Mouse (Mus musculus): Measurements from ENCODE around the gene Oaf. TPM values are rescaled to one million over a fixed set of nuclear protein-coding genes. Genes with fewer than 3 reads are reported as not detected.

Oaf gene
- polyA plus RNA-seq (2017; shearing (Covaris generic)), result 0.20 TPM

DNA sequence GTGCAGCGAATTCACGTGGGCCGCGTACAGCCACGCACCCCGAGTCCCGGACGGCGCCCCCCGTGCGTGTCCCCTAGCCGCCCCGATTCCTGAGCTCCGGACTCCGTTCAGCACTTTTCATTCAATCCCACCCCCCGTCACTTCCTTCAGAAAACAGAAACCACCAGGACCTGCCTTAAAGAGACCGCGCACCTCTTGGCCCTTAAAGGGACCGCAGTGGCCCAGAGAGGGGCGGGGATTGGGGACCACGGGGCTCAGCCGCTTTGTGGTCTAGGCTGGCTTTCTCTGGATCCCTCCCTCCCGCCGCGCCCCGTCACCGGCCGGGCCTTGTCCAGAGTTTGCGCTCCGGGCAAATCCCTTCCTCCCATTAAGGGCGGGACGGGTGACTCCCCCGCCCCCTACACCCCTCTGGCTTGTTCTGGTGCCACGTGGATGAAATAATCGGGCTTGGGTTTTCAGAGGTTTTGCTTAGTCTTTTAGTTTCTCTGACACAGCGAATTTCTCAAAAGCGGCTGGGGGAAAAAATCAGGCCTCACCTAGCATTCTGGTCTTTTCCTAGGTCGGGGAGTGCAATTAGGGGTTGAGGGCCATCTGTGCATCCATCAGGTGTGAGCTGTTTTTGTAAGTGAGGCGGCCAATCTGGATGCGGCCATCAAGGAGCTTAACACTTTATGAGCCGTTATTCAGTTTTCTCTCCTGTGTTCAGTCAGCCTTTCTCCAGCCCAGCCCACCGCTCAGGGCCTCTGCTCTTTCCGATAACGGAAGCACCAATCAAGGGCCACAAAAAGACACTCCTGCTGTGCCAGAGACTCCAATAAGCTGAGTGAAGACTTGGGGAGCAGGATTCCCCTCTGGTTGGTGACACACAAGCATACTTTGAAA, at the start of gene Oaf:
Gene Oaf (minus strand): TSS at position 200 of the 882 bp plus-strand sequence.

DNA sequence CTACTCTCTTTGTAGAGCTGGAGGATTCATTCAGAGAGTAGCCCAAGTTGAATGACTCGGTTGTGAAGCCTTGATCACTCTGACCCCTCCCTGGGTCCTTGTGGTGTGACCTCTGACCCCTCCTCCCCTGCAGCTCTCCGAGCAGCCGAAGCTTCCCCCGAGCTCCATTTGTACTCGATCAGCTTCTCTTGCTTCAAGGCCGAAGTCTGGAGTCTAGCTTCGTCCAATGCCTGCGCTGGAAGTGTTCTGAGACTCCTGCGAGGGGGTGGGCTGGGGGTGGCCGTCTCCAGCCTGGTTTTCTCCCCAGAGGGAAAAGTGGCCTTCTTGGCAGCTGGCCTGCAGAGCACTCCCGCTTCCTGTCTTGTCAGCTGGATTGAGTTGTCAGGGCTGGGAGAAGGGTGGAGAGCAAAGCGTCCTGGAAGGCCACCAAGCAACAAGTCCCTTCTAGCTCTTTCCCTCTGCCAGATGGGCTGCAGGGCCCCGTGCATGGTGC, 29.5 kb downstream of the Oaf start, which contains the start of gene Pou2f3:
Gene Pou2f3 (minus strand): TSS at position 180 of the 493 bp plus-strand sequence.

Other genes with a start within 250 kb of the Oaf start
- 2.5 TPM for gene Arhgef12, start 132.7 kb downstream of the Oaf start, polyA plus RNA-seq (2017; shearing (Covaris generic))
- 7.1 TPM for gene Tmem136, start 123.3 kb downstream of the Oaf start, polyA plus RNA-seq (2017; shearing (Covaris generic))
- not detected for gene Pou2f3, start 29.5 kb downstream of the Oaf start, polyA plus RNA-seq (2017; shearing (Covaris generic))
- gene Trim29, start 70.9 kb upstream of the Oaf start, polyA plus RNA-seq (2017; shearing (Covaris generic)), result not detected

Data from CD4-positive, CD25-positive, alpha-beta regulatory T cell, adult 9 weeks (primary cell).